Mouse (Mus musculus) layer of hippocampus, adult 2 months (tissue): ENCODE results near the gene Slc35f1. TPM values are rescaled to one million over a fixed set of nuclear protein-coding genes. Genes with fewer than 3 reads are reported as not detected.

ENCODE experiments used
- DNase-seq, 2 experiments: peaks; one replicate each; pipeline ENCODE4 v3.0.0; 2022; ENCODE audit warnings: low spot score in 2 of 2
- H3K27ac ChIP-seq: fragments of 200-600 bp; 2 replicates; pipeline ENCODE4 v1.8.1; 2022
- H3K4me3 ChIP-seq: fragments of 200-600 bp; 2 replicates; pipeline ENCODE4 v1.8.1; 2022; ENCODE audit warnings: mild to moderate bottlenecking
- CTCF ChIP-seq: fragments of 200-600 bp; conservative IDR thresholded peaks from 2 replicates; pipeline ENCODE4 v1.8.1; 2022; ENCODE audit warnings: antibody characterized with exemption, mild to moderate bottlenecking, moderate library complexity
- total RNA-seq, 2 experiments: library from RNA; stranded (reverse); gene quantifications; 2 replicates each; pipeline ENCODE4 v1.2.3; 2021

The Slc35f1 gene
- total RNA-seq, 2 experiments from 2014 or later: 33.7 to 34.0 TPM

DNA sequence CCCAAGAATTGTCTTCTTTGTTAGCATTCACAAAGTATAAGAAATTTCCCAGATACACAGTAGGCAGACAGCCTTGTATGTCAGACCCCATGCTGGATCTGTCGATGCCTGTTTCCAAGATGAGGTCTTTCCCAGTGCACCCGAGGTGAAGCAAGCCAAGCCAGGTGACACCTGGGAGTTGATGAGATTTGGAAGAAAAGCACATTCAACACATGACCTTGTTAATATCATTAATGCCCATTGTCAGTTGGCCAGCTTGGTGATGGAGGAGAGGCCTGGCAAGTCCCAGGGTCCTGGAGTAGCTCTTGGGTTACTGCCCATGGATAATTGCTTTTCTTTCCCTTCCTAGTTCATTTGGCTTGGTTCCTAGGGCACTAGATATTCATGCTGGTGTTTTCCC is 214.6 kb downstream of the Slc35f1 start:
- no peak for TF ChIP-seq CTCF
- no peak overlapping the region for H3K27ac ChIP-seq

DNA sequence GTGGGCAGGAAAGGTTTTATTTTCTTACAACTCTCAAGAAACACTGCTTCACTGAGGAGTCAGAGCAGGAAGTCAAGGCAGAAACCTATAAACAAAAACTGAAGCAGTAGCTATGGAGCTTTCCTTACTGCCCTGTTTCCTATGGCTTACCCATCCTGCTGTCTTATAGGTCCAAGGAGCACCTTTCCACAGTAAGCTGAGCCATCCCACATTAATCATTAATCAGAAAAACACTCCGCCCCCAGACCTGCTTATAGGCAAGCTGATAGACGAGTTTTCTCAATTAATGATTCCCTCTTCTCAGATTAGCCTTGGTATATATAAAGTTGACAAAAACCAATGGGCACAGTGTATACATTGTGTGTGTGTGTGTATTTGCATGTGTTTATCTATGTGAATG is 221.4 kb downstream of the Slc35f1 start:
- Histone ChIP-seq H3K4me3 (no peak overlapping the region), H3K27ac (no peak overlapping the region)
- no peak for TF ChIP-seq CTCF
- no peak for DNase-seq

More for the DNA sequence above, 214.6 kb downstream of the Slc35f1 start:
- DNase-seq: peak in 1 of 2 experiments; percentile 10
- no peak overlapping the region for H3K4me3 ChIP-seq

DNA sequence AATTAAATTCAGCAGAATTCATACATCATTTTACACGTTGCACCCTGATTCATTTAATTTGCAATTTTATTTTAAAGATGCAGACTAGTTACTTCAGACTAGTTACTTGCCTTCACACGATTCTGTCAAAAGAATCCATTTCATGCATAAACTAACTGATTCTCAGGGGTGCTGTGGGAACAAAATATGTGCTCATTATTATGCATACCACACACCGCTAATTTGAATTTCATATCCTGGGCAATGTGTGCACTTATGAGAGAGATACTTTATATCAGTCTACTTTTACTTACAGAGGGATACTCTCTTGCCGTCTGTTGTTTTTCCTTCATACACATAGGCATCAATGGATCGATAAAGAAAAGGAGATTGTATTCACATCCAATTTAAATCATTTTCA is 228.4 kb downstream of the Slc35f1 start:
- no peak overlapping the region for H3K4me3 ChIP-seq
- no peak for TF ChIP-seq CTCF
- DNase-seq: no peak
- H3K27ac ChIP-seq: no peak overlapping the region

DNA sequence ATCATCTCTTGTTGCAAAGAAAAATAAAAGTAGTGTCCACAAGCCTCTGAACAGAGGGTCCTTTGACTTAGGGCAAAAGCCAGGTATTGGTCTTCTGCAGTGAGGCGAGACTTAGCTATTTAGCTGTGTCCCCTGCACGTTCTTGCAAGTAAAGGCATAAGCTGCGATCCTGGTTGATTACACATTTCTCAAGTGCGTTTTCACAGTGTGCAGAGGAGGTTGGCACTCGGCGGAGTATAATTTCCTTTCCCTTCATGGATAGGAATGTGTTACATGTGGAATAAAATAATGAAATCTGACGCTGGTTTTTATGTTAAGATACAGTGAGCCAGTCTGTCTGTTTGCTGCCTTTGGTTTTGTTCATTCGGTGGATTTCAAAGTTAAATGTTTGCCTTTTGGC is 232.8 kb downstream of the Slc35f1 start:
- no peak for DNase-seq
- H3K27ac ChIP-seq: no peak overlapping the region; the same call in 1 of the 2 replicates
- H3K4me3 ChIP-seq: no peak overlapping the region
- no peak for TF ChIP-seq CTCF

DNA sequence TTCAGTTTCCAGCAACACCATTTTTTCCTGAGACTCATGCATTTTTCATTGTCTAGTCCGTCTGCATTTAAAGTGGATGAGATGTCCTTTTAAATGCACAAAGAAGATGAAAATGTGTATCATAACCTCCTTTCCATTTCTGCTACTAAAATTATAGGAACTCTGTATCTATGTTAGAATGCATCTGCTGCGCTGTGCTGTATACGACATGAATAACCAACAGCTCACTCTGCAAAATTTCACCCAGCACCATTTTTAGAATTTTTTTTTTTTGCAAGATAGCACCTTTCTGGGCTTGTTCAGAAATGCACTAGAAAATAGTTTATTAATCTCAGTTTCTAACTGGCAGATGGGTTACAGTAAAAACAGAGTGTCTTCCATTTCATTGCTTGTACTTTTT is 236.0 kb downstream of the Slc35f1 start:
- TF ChIP-seq CTCF: no peak
- H3K27ac ChIP-seq: peak overlapping the region; percentile 29; the same call in 1 of the 2 replicates
- DNase-seq: no peak
- H3K4me3 ChIP-seq: no peak overlapping the region

DNA sequence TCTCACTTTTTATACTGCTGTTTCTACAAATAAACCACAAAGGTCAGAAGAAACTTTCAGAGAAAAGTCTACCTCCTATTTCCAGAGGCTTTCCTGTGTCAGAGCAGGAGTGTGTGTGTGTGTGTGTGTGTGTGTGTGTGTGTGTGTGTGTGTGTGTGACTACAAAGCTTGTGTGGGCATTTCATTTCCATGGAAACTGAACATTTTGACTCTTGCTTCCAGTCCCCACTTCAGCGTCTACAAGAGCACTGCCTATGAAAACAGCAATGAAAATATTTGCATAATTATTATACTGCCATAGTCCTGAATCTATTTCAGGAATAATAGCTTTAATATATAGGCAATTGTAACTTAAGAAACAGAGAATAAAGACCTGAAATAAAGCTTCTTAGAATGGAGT is 241.8 kb downstream of the Slc35f1 start:
- DNase-seq: no peak

DNA sequence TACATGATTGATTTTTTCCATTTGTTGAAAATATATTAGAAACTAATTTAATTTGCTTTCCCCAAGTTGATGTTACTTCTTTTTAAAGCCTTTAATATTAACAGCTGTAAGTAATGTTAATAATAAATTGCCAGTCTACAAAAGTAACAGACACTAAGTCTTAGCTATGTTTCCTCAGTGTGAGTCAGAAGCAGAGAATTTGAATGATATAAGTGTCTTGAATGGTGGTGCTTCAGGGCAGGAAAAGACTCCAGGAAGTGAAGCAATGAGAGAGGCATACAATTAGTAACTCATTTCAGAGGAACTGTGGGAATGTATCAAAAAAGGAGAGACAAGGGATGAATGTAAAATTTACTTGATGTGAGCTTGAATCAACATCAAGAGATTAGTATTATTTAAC is 244.3 kb downstream of the Slc35f1 start:
- TF ChIP-seq CTCF: no peak
- no peak overlapping the region for H3K4me3 ChIP-seq
- H3K27ac ChIP-seq: no peak overlapping the region
- no peak for DNase-seq

More for the DNA sequence above, 241.8 kb downstream of the Slc35f1 start:
- Histone ChIP-seq H3K27ac (no peak overlapping the region), H3K4me3 (no peak overlapping the region)
- TF ChIP-seq CTCF: no peak

DNA sequence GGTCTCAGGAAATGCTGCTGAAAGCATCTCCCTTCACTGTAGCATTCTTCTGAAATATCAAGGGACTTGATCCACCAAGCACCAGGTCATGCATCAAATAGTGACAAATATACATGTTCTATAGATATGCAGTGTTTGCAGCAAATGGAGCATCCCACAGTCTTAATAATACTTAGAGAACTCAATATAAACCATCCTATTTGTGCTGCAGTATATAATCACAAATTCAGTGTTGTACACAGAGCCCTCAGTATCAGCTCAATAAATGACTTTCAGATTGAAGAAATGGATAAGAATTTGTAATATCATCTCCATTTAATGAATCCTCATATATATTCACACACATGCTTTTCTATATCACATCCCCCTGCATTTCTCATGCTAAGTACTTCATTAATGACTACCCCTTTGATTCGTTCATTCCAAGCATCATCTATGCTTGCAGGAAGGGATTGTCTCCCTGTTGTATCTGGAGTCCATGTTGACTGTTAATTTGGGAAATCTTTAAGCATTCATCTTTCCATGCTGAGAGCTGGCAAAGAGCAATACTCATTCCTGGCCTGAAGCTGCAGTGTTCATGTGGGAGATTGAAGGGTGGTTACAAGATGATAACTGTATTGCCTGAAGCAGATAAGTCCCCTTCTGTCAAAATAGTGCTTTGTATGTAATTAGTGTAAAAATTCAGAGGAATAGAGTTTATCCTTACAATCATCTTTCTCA is 249.9 kb downstream of the Slc35f1 start:
- no peak overlapping the region for H3K4me3 ChIP-seq
- H3K27ac ChIP-seq: peak overlapping the region; percentile 1; the same call in 1 of the 2 replicates
- no peak for DNase-seq
- no peak for TF ChIP-seq CTCF

DNA sequence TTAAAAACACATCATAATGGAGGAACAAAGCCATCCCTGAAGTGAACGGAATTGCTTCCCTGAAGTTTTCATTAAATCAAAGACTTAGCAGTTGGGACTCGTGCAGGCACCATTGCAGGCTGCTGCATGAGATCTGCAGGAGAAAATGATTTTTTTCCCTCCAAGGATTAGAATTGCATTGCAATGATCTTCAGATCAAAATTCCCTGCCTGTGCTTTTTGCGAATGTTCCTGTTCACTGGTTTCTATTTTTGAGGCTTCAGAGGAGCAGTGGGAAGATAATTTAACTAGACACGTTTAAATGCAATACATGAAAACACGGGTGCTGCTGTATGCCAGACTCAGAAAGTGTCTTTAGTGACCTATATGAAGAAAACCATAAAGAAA is 250.5 kb downstream of the Slc35f1 start:
- DNase-seq: no peak
- Histone ChIP-seq H3K27ac (peak overlapping the region; percentile 1; the same call in 1 of the 2 replicates), H3K4me3 (no peak overlapping the region)
- no peak for TF ChIP-seq CTCF

DNA sequence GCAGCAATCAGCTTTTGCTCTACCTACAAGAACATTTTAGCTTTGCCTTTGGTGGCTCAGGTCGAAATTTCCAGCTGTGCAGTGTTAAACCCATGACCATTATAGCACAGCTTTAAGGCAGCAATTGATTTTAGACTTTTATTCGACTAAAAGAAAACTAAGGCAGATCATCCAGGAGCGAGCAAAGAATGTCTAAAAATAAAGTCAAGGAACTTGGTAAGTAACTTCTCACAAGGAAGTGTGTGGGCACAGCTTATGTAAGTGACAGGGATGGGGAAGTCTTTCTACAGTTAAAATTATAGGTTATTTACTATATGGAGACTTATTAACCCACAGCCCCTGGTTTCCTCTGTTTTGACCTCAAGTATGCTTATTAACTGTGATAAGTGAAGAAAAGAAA is 262.2 kb downstream of the Slc35f1 start:
- Histone ChIP-seq H3K27ac (no peak overlapping the region), H3K4me3 (no peak overlapping the region)
- TF ChIP-seq CTCF: no peak
- no peak for DNase-seq

DNA sequence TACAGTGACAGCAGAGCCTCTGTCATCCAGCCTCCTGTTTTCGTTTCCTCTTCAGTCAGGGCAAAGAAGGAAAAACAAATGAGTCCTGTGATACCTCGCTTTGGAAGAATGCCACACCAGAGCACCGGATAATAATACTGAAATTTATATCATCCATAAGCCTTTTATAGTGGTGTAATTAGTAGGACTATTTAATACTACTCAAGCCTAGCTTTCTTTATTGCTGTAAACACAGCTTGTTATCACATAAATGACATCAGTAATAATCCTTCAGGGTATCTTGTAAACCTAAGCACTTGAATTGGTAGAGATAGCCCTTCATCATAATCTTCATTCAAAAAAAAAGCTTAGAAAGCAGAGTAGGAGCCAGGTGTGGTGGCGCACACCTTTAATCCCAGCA is 266.4 kb downstream of the Slc35f1 start:
- TF ChIP-seq CTCF: no peak
- no peak overlapping the region for H3K27ac ChIP-seq
- no peak for DNase-seq
- no peak overlapping the region for H3K4me3 ChIP-seq

DNA sequence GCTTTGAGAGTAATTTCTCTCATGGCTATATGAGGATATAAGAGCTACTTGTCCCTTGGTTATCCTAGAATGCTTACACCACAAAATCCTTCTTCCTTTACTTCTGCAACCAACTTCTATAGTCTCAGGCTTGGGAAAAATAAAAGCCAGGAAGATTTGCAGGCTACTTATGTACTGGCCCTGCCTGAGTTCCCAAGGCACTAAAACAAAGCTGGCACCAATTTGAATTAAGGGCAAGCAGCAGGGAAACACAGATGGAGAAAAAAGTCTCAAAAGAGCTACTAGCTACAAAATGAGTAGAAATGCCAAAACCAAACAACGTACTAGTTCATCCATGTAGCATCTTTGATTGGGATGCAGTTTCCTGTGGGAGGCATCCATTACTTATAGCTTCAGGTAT is 288.9 kb downstream of the Slc35f1 start:
- Histone ChIP-seq H3K4me3 (no peak overlapping the region), H3K27ac (no peak overlapping the region)
- no peak for DNase-seq
- TF ChIP-seq CTCF: no peak

DNA sequence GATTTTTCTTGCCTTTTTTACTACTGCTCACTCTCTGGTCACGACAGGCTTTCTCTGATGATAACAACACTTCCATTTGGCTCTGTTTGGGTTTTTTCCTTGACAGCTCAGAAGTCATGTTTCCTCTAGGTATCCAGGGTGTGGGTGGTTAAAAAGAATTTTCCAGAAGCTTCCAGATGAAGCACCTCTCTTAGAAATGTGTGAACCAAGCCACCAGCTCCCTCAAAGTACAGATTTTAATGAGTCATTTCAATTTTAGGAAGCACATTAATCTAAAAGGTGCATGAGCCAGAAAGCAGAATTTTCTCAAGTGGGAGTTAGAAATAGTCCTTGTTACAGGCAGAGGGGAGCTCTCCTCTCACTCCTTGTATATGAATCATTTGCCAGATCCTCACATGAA is 292.5 kb downstream of the Slc35f1 start:
- Histone ChIP-seq H3K4me3 (no peak overlapping the region), H3K27ac (no peak overlapping the region)
- DNase-seq: peak; percentile 32 to 63
- no peak for TF ChIP-seq CTCF

DNA sequence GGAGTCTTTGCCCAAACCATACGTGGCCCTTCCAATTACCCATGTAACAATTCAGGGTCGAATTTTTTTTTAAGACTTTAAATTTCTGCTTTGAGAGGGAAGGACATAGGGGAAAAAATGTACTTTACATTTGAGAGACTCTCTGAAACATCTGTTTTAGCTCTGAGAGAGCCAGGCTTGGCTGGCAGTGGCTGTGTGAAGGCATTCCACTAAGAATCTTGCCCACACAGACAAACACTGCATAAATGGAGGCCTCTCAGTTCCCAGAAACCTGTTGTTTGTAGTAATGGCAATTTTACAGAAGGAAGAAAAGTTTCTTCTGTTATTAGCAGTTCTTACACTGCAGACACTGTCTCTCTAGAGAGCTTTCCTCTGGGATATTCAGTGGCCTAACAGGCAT is 301.9 kb downstream of the Slc35f1 start:
- no peak overlapping the region for H3K4me3 ChIP-seq
- no peak overlapping the region for H3K27ac ChIP-seq
- no peak for TF ChIP-seq CTCF
- DNase-seq: no peak
